Mouse (Mus musculus) activated CD4-positive, CD25-positive, alpha-beta regulatory T cell, adult 4 months (primary cell): Measurements from ENCODE around the gene Sult1a1. TPM values are rescaled to one million over a fixed set of nuclear protein-coding genes. Genes with fewer than 3 reads are reported as not detected.

Source experiments
- ATAC-seq: one replicate; pipeline ENCODE4 v1.8.0; 2017
- polyA plus RNA-seq, 2 experiments: library from polyadenylated mRNA; unstranded; fragments of 100-300 nt; shearing (Covaris generic); gene quantifications; one replicate each; pipeline ENCODE4 v1.2.1; 2017

The Sult1a1 gene
- polyA plus RNA-seq, result under 1 TPM in 1 of 2 experiments, not detected in 1; 0.42 TPM

- no peak for ATAC-seq
Measured at GRCm38 (mm10) chr7:126676207-126676606, at the start of gene Sult1a1. Sult1a1 (minus strand) TSS chr7:126676432.

- no peak for ATAC-seq
Measured at GRCm38 (mm10) chr7:126725667-126726066, 49.4 kb upstream of the Sult1a1 start.

GRCm38 (mm10) chr7:126725077-126725476, 48.8 kb upstream of the Sult1a1 start:
- no peak for ATAC-seq

- no peak for ATAC-seq
Measured at GRCm38 (mm10) chr7:126721635-126722034, 45.4 kb upstream of the Sult1a1 start.

GRCm38 (mm10) chr7:126718787-126719337, 42.6 kb upstream of the Sult1a1 start:
- no peak for ATAC-seq

GRCm38 (mm10) chr7:126717566-126717965, 41.3 kb upstream of the Sult1a1 start:
- ATAC-seq, result no peak

GRCm38 (mm10) chr7:126715679-126716078, 39.4 kb upstream of the Sult1a1 start:
- ATAC-seq, result no peak

GRCm38 (mm10) chr7:126711910-126712309, 35.7 kb upstream of the Sult1a1 start:
- no peak for ATAC-seq

- no peak for ATAC-seq
Measured at GRCm38 (mm10) chr7:126710266-126710665, 34.0 kb upstream of the Sult1a1 start.

GRCm38 (mm10) chr7:126708175-126708952, 32.1 kb upstream of the Sult1a1 start:
- no peak for ATAC-seq

GRCm38 (mm10) chr7:126707442-126708174, 31.4 kb upstream of the Sult1a1 start, which contains the start of gene Coro1a:
Coro1a (minus strand) TSS chr7:126707787.
- ATAC-seq, result peak; percentile 41

- peak; percentile 51 for ATAC-seq
Measured at GRCm38 (mm10) chr7:126704121-126704980, 28.1 kb upstream of the Sult1a1 start.

- ATAC-seq, result no peak
Measured at GRCm38 (mm10) chr7:126703757-126704077, 27.5 kb upstream of the Sult1a1 start.

- no peak for ATAC-seq
Measured at GRCm38 (mm10) chr7:126702861-126703756, 26.9 kb upstream of the Sult1a1 start.

- ATAC-seq, result peak; percentile 60
Measured at GRCm38 (mm10) chr7:126702358-126702757, 26.1 kb upstream of the Sult1a1 start.

GRCm38 (mm10) chr7:126701559-126702357, 25.5 kb upstream of the Sult1a1 start:
- ATAC-seq, result no peak

GRCm38 (mm10) chr7:126701070-126701469, 24.8 kb upstream of the Sult1a1 start:
- peak; percentile 32 for ATAC-seq

- no peak for ATAC-seq
Measured at GRCm38 (mm10) chr7:126700063-126701015, 24.1 kb upstream of the Sult1a1 start.

- ATAC-seq, result no peak
Measured at GRCm38 (mm10) chr7:126697838-126698237, 21.6 kb upstream of the Sult1a1 start.
